Mouse (Mus musculus): ENCODE measurements at regions not wholly inside any gene's neighbourhood (a gene's known extent, or its start where the extent isn't known, plus 50 kb on each side); places are given as distances from the start of the nearest gene placed in this dataset.

DNA sequence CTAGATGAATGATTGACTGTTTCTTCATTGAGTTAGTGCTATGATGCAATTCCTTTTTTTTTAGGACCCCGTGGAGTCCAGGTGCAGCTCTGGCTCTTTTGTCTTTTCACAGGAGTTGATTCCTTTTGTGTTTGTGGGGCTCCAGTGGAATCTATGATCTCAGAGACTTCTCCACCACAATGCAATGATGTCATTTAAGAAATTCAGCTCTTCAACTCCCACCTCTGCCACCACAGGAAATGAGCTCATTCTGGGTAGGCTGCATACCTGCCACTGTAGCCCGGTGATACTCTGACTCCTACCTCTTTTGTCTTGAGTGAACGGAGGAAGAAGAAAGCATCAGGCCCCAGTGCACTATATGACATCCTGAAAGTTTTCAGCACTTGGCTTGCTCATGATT, 173.8 kb downstream of the Slc30a10 start:
- DNase-seq = no peak

DNA sequence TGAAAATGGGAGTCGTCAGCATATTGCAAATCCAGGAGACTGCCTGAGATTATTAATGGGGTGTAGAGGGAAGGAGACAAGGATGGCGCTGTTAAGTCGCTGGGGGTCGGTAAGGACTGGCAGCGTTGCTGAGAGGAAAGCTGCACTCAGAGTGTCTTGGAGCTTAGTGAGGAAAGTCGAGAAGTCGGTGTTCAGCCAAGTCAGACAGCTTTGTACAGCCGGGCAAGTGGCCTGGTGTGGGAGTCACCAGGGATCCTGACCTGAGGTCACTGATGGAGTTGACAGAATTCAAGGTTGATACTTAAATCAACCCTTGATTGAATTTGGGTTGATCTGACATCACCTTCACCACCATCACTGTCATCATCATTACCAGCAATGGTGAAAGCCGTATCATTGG, 175.3 kb downstream of the Slc30a10 start:
- no peak for DNase-seq

DNA sequence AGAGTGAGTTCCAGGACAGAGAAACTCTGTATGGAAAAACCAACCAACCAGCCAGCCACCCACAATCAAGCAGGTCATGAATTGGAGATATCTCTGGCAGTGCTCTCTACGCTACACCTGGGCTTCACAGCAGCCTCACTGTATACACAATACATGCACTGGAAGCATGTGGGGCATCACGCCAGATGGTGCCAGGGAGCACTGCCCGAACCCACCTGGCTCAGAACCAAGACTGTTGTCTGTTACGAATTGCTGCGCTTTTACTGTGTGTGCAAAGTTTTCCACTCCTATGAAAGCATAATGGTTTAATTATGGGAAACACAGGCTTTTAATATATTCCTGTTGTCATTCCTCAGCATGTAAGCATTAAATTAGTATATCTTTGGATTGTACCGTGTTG, 184.0 kb downstream of the Slc30a10 start:
- no peak for DNase-seq

DNA sequence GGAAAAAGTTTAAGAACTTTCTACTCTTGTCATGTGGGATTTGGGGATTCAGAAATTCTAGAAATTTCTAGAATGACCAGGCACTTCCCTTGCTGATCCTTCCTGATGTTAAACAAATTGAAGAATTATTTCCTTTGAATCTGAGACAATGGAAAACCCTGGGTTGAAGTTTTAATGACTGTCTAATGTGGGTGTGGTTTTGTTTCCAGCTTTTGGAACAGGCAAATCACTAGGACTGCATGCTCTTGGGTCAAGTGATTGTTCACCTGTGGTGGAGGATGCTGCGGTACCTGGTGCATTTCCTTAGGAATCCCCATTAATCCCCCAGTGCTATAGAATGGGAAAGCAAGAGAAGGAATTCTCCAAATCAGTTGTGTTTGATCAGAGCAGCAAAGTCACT, 184.8 kb downstream of the Slc30a10 start:
- no peak for DNase-seq

DNA sequence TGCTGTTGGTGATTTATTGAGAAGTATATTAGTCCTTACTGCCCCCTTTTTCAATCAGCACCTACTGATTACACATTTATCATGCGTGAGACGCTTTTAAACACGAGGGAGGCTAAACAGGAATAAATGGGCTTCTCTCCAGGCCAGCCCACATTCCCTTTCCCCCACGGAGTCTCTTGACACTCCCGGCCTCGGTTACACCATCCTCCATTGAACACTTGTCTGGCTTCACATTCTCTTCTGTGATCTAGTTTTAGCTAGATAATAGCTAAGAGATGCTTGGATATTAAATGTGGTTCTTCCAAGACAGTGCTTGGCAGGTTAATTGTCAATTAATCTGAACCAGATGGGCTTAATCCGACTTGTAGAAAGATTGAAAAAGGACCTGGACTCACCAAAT, 189.4 kb downstream of the Slc30a10 start:
- DNase-seq = no peak

DNA sequence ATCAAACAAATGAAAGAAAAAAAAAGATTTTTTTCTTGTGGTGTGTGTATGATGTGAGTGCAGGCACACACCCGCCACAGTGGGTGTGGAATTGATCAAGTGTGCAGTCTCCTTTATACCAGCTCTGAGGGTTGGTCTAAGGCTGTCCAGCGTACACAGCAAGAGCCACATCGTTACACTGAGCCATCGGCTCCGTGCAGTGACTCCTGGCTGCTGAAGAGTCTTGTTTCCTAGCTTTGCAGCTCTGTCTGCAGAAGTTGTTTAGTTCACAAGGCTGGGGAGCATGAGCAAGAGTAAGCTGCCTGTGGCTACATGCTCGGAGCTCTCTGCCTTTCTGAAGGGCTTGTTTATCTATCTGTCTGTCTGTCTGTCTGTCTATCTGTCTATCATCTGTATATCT, 193.5 kb downstream of the Slc30a10 start:
- DNase-seq = no peak

DNA sequence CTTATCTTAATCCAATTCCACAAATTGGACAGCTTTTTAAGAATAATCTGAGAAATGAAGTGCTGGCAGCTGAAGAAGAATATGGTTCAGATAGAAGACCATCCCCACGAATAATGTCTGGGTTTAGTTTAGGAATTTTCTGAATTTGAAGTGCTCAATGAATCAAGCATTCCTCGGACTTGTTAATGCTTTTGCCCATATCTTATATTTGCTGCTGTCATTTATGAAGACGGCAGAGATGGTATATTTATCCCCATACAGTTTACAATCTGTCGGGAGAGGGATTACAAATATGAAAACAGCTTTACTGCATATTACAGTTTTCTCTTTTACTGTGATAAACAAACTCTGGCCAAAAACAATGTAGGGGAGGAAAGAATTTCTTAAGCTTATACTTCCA, 194.3 kb downstream of the Slc30a10 start:
- no peak for DNase-seq

DNA sequence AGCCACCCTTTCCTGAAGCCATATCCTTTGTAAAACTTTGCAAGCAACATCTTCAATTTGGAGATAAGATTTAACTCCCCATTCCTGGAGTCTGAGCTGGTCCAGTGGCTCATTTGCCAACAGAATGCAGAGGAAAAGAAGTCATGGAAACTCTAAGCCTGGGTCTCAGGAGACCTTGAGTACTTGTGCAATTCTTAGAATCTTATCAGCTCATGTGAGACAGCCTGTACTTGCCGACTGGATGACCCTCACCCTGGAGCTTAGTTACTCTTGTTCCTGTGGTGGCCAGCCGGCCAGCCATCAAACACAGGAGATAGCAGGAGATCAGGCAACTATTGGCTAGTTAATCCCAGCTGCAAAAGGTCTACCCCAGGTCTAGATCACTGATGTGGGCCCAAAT, 196.3 kb downstream of the Slc30a10 start:
- DNase-seq = no peak

DNA sequence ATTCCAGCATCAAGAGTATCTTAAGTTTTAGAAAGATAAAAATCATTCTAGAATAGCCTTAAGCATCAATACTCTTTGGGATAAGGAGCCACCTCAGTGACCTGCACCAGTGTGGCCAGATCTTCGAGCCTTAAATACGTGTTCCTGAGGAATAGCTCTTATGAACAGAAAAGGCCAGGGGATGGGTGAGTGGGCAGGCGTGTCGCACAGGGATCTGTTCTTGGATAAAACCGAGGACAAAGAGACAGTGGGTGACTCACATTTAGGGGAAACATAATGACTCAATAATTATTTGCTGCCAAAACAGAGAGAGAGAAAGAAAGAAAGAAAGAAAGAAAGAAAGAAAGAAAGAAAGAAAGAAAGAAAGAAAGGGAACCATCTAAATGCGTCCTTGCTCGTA, 200.4 kb downstream of the Slc30a10 start:
- DNase-seq = no peak

DNA sequence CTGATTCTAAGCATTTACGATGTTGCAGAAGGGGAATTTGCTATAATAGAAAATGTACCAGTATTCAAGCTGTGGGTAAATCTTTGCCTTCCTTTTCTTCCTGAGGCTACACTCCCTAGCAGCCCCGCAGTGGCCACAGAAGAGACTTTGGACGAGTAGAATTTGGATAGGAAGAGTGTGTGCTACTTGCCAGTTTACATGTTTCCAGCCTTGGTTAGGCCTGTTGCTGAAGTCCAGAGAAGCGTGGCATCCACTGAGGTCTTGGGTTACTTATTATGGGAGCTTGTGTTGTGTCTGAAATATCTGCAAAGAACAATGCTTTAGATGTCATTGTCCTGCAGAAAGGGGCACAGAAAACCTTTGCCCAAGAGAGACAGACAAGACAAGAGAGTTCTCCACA, 200.8 kb downstream of the Slc30a10 start:
- no peak for DNase-seq

DNA sequence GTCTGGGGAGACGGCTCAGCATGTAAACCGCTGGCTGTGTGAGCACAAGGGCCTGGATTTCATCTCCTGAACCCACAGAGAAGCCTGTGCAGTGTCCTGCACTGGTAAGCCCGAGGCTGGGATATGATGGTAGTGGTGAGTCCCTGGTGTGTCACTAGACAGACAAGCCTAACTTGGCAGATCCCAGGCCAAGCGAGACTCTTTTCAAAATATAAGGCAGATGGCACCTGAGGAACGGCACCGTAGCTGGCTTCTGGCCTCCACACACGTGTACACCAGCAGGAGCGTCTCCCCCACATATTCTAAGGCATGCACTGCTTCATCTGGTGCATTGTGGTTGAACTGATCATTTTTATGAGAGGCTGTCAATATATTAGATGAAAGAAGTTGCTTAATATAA, 202.6 kb downstream of the Slc30a10 start:
- DNase-seq = no peak

DNA sequence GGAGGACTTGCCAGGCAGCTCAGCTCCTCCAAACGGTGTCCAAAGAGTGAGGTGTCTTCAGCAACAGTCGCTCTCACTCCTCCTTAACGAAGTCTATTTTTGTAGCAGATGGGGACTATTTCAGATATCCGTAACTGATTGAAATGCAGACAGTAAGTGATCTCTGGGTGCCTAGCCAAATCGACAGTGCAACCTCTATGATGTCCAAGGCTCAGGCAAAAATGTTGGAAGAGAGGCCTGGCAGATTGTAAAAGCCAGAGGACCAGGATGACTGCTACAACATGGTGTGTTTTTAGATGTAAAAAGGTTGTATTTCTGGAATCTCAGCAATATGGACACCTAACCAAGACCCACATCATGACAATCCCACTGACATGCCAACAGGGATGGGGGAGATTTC, 204.8 kb downstream of the Slc30a10 start:
- DNase-seq = no peak

DNA sequence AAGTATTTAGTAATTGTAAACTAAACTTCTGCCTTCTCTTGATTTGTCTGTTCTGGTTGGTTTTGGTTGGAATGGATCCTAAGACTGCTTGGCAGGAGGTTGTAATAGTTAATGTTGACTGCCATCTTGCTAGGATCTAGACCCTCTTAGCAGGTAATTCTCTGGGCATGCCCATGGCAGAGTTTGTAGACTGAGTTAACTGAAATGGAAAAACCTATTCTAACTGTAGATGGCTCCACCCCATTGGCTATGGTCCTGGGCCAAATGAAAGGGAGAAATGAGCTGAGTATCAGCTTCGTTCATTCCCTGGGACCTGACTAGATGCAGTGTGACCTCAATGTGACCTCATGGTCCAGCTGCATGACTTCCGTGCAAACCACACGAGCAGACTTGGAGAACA, 207.7 kb downstream of the Slc30a10 start:
- no peak for DNase-seq

DNA sequence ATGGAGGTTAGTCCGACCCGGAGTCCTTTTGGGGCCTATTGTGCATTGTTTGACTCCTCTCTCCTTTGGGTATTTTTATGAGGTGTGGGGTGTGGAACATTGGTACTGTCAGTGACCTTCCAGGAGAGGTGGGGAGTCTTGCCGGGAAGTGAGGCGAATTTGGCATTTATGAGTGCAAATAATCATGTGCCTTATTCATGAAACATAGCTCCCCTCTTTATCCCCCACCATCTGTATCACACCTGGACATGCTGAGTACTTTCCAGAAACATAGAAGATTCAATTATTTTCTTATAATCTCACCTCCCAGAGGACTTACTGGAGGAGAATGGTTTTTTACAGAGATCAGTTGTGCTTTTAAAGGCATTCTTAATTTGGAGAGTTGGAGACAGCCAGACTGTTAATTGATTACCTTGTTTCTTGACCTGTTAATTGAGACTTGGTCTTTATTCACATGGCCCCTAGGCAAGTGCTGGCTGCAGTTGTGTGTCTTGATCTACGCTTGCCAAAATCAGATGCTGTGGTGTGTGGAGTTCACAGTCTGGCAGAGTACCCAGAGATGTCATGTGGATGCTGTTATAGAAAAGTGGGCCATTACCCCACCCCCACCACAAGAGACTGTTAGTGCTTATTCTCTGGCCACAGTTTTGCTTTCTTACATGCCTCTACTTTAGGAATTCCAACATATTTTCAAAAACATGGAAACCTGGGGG, 215.5 kb downstream of the Slc30a10 start:
- DNase-seq = no peak

DNA sequence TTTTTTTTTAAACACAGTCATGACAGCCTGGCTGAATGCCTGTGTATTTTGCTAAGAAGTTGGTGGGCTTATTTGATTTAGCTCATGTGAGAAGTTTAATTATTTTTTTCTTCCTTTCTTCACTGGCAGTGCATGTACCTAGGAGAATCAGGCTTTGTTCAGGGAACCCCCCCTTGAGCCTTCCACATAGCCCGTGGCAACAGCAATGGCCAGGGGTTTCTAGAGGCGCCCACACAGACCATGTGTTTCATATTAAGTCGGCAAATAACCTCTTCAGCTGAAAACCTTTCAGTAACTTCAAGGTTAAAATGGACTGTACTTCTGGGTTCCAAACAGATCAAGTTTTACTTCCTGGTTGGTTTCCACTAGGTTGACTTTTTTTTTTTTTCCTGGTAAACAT, 218.3 kb downstream of the Slc30a10 start:
- DNase-seq = no peak

DNA sequence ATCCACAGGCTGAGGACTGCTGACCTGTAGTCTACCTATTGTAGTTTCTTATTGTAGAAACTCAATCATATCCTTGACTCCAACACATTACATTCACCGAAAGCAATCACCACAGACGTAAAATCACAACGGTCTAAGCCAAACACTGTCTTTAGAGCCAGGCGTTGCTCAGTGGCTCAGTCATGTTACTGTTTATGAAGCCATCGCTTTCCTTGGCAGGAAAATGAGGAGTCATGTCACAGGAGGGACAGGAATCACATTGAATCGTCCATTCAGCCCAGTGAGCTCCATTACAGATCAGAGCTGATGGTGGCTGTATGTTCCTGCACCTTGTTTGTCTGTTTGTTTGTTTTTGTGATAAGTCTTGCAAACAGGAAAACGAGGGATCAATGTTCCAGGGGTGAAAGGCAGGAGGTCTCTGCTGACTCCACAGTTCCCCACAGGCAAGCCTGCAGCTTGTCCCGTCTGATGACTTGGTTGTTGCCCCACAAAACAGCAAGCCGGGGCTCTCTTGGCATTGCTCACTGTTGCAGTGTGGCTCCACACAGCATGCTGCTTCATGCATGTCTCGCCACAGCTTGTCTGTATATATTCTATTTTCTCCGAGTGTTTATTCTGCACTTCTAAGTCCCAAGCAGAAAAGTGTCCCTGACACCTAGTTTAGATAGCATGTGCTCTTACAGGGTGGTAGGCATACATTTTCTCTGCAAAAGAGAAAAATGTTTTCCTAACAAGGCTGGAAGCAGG, 221.2 kb downstream of the Slc30a10 start:
- DNase-seq = no peak

DNA sequence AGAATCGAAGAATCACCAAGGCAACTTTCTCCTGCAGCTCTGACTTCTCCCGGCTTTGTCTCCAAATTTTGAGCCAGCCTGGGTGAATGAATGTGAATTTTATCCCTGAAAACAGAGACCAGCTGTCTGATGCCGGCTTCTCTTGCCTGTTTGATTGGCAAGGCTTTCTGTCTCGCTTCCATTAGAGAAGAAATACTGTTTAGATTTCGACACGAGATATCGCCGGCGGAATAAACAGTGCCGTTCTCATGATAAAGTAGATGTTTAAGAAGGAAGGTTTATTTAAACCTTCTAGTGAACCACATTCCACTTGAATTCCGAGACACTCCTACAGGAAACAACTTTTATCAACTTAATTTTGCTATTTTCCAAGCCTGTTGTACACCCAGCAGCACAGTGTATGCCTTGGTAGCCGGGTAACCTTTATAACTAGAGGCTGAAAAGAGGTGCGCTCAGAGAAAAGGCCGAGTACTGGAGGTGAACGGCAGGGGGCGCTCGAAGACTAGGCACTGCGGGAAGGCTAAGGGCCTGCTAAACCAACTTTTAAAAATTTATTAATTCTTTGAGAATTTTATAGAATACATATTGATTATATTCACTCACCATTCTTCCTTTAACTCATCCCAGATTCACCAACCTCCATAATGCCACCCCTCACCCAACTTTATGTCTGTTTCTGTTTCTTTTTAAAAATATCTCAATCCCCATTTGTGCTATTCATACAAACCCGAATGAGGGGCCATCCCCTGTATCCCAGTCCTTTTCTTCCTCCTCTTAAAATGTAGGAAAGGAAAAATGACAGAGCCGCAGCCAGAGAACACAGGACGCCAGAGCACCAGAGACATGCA, 227.2 kb downstream of the Slc30a10 start:
- DNase-seq = peak; percentile 92

DNA sequence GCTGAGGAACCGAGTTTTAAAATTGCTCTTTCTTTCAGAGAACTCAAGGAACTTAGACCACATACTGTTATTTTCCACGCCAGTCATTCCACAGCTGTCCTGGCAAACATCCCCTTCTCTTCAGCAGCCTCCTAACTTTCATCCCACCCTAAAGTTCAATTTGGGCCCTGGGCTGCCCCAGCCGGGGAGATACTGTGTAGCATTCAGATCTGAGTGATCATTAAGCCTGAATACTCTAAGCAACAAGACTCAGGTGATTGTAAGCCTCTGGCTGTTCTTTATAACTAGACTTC, 227.8 kb downstream of the Slc30a10 start:
- no peak for DNase-seq

DNA sequence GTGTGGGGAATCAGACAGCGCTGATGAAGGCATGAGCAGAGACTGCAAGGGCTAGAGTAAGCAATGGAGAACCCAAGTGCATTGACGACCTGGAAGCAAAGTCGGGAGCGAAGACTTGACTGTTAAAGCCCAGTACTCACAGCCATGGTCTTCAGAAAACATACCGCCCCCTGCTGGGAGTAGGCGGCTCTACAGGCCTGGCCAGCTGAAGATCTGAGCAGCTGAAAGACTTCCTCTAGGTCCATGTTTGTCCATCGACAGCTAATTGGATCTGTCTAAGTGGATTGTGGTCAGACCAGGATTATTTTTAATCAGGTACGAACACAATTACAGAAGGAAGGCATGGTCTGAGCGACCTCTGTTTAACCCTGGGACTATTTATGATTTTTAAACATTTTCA, 230.0 kb downstream of the Slc30a10 start:
- DNase-seq = peak; percentile 33

DNA sequence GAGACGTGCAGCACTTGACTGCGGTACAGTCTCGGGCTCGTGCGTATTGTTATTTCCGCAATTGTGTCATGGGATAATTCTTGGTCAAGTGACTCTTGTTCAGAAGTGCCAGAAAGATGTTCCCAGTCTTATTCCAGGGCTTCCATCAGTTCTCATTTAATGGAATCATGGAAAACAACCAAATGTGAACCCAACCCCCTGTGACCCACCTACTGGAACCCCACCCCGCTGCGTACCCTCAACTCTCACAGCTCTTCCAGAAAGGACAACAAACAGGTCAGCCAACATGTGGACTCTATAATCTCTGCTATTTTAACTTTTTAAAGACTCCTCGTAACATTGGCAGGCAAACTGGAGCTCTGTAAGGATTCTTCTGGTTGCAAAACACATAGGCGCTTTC, 233.9 kb downstream of the Slc30a10 start:
- DNase-seq = no peak

DNA sequence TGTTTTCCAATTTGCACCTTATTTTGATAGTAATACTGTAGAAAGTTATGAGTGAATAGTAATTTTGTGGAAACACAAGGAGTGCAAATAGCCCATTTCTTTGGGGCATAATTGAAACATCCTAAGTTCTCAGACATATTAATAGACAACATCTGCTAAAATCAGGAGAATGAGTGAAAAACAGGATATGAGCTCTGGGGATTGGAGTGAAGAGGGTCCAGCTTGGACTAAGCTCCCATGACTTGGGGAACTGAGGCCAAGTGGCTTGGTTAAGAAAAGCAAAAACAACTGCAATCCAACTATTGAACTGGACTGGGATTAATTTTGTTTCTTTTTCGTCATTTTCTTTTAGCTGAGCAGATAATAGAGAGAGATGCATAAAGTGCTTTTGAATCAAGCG, 240.7 kb downstream of the Slc30a10 start:
- no peak for DNase-seq

DNA sequence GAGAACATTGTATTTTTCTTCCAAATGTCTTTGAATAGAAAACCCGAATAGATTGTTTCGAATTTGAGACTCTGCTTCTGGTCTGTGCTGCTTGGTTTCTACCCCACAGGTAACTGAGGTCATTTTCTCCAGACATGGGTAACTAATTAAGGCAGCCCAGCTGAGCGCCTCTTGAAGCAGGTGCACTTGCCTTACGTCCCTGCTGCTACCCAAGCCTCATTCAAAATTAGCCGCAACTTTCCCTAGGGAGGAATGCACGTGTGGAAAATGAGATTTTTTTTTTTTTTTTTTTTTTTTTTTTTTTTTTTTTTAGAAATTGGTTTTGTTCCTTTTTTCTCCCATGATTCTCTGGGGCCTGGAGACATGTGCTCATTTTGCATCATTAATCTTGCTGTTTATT, 245.1 kb downstream of the Slc30a10 start:
- DNase-seq = no peak

DNA sequence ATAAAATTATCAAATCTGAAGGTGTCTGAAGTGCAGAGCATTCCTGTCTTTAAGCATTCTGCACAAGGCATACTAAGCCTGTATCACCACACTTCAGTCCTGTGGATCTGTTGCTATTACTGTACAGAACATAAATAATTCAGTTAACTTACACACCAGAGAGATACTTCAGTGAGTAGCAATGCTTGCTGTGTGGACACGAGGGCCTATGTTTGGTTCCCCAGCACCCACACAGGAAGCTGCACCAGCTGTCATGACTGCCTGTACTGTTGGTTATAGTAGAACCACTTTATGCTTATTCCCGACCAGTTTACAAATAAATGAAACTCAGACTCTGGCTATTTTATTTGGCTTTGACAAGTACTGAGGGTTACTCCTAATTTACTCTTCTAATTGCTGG, 271.7 kb downstream of the Slc30a10 start:
- no peak for DNase-seq

DNA sequence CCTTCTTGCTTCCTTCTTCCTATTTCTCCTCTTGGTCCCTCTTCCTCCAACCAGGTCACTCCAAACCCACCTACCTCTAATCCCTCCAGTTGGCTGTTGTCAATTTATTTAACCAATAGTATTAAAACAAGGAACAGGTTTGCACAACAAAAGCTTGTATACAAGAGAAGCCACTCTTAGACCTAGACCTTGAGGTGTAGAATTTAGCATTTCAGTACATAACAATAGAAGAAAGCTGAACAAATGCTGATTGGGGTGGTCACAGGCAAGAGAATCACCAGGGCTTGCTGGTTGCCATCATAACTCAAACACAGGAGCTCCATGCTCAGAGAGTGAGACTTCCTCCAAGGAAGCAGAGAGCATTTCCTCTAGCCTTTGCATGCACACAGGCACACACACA, 272.2 kb downstream of the Slc30a10 start:
- DNase-seq = no peak
